Mouse (Mus musculus) adrenal gland, postnatal 25 days (tissue): ENCODE data around the gene Ankmy1. TPM values are rescaled to one million over a fixed set of nuclear protein-coding genes. Genes with fewer than 3 reads are reported as not detected.

Experiments
- DNase-seq: peaks from one replicate; pipeline ENCODE4 v3.0.0; 2021; ENCODE audit warnings: mixed read lengths
- total RNA-seq: library from RNA; stranded (reverse); gene quantifications from 2 replicates; pipeline ENCODE4 v1.2.3, GENCODE M21; 2021

The Ankmy1 gene
- total RNA-seq, 1 experiment from 2014 or later, result 1.5 TPM

DNA sequence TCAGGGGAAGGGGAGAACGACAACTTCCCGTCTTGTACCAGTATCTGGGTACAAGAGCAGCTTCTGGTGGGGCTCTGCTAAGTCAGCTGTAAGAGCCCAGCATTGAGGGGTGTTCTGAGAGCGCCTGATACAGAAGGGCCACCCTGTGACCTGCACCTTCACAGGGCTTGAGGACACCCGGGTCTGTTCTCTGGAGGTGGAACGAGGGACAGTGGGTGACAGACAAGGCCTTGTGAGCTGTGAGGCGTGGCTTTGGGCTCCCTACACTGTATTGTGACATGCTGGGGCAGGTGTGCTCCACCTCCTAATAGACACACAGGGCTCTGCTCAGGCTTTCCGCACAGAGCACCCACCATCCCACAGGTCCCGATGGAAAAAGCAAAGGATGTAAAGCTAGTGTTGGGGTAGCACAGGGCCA is 9.0 kb upstream of the Ankmy1 start:
- no peak for DNase-seq

- peak; percentile 73 for DNase-seq
Measured at GRCm38 (mm10) chr1:92910925-92911720, 8.4 kb upstream of the Ankmy1 start.

DNA sequence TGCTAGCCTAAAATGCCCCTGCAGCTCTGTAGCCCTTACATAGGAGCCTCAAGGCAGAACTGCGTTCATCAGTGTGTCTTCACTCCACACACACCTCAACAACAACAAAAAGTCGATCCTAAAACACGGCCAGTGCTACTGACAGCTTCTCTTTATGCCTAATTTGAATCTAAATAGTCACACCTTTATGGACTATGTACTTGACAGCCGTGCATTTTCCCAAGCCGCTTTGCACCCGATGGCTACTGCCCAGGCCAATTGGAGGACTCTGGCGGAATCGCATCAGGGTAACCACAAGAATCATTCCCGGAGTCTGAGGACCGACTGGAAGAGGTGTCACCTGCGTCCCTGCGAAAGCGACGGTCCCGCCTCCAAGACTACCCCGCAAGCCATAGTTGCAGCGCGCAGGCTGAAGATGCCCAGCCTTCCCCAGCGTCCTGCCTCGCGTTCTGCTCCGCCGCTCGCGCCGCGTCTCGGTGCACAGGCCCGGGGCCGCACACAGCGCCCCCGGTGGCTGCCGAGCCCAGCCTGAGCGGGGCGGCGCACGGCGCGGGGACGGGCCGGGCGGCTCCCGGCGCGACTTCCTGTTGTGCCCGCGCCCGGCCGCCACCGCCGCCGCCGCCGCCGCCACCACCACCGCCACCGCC is 7.7 kb upstream of the Ankmy1 start, which contains the start of gene Rnpepl1:
Gene Rnpepl1 (plus strand): TSS at position 545 of the 647 bp plus-strand sequence.
- peak; percentile 83 for DNase-seq

DNA sequence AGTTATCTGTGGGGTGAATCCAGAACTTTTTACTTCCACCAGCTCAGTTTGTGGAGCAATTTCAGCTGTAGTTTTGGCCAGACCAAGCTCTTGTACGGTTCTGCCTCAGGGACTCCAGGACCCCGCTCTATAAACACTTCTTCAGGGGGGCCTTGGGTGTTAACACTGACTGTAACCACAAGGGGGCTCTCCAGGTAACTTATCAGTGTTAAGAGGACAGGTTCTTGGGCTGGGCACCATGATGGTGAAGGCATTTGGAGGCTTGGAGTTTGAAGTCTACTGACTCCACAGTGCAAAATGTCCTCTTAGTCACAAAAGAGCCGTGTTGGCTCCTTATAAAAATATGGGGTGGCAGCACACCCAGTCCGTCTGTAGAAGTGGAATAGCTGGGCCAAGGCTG is 6.4 kb upstream of the Ankmy1 start:
- DNase-seq, result no peak

DNA sequence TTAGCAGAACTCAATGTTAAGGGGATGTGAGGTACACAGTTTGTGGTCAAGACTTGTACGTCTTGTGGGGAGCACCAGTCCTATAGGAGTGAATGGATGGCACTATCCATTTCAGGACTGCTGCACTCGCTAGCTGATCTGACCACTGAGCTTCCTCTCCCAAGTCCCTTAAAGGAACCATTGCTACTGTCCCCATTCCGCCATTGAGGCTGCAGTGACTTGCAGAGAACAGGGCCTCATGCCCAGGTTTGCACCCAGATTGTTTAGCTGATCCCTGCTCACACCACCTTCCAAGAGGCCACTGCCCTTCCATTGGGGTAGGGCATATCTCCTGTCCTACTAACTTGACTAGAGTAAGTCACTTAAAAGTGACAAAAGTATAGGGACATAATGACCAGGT is 6.0 kb upstream of the Ankmy1 start:
- no peak for DNase-seq

DNA sequence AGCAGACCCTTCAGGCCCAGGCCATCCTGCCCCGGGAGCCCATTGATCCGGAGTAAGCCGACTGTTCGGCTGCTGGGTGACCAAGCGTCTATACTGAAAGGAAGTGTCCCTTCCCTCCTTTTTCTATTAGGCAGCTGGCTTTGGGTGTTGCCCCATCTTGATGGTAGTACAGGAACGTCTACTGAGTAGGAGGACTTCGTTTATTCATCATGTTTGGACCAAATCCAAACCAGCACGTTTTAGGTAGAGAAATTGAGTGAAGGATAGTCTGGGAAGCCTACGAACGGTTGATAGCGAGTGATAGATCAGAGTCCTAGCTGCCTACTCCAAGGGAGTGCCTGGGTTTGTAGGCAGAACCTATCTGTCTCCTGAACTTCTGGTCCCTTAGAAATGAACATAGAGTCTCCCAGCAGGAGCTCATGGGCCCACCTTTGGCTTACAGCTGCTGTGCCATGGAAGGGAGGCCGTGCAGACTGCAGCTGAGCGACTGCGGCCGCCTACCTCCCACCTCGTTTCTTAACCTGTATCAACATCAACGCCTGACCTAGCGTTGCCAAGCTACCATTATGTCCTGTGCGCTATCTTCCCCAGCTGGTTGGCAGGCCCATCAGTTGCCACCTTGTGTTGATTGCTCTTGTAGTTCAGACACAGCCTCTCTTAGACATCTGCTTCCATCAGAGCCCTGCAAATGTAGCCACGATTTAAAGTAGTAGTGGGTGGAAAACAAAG is 5.1 kb upstream of the Ankmy1 start:
- no peak for DNase-seq

DNA sequence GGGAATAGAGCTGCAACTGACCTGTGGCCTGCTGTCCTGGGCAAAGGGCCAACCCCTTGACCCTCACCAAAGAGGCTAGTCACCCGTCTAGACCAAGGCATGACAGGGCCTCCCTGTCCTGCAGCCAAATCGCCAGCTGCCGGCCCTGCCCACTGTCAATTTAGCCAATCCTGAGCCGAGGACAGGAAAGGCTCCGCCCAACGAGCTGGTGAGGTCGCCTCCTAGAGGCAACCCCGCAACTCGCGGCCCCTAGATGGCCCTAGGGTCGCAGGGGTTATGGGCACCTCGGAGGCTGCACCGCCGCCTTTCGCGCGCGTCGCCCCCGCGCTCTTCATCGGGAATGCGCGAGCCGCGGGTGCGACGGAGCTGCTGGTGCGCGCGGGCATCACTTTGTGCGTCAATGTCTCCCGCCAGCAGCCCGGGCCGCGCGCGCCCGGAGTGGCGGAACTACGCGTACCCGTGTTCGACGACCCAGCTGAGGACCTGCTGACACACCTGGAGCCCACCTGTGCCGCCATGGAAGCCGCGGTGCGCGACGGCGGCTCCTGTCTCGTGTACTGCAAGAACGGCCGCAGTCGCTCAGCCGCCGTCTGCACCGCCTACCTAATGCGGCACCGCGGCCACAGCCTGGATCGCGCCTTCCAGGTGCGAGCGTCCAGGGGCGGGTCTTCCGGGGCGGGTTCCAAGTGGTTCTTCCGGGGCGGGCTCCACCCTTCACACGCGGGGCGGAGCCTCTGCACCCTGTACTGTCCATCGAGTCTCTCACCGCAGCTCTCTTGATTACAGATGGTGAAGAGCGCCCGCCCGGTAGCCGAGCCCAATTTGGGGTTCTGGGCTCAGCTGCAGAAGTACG is 4.3 kb upstream of the Ankmy1 start, which contains the start of gene Dusp28:
Gene Dusp28 (plus strand): TSS at position 203 of the 853 bp plus-strand sequence.
- peak; percentile 93 for DNase-seq

- DNase-seq, result no peak
Measured at GRCm38 (mm10) chr1:92905703-92906310, 3.1 kb upstream of the Ankmy1 start.

GRCm38 (mm10) chr1:92903627-92904026 is 921 bp upstream of the Ankmy1 start:
- no peak for DNase-seq

DNA sequence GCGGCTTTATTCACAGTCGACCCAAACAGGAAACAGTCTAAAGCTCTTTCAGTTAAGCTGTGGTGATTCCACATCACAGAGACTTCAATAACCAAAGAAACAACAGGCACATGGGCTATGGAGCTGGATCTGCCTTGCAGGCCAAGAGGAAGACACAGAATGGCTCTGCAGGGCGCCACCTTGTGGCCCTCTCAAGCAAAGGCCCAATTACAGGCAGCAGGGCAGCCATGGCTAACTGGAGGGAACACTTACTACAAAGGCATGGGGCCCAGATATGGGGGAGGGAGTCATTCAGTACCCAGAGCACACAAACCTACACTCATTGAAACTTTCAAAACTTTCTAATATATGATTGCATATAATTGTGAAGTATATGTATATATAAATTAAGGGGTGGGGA is 7.6 kb downstream of the Ankmy1 start:
- DNase-seq, result peak; percentile 81

DNA sequence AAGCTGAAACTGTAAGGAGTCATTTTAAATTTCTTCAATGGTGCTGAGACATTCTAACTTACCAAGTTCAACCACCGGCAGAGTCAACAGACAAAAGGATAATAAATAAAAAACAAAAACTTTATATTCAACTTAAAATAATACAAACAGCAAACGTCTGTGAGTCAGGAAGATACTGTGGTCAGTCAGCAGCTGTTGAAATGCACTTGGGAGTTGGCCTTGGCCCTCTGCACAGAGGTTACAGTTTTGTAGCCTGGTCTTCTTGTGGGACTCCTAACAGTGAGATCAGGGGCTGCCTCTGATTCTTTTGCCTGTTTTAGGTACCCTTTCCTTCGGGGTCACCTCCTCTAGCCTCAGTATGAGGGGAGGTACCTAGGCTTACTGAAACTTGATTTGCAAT is 8.8 kb downstream of the Ankmy1 start:
- no peak for DNase-seq

DNA sequence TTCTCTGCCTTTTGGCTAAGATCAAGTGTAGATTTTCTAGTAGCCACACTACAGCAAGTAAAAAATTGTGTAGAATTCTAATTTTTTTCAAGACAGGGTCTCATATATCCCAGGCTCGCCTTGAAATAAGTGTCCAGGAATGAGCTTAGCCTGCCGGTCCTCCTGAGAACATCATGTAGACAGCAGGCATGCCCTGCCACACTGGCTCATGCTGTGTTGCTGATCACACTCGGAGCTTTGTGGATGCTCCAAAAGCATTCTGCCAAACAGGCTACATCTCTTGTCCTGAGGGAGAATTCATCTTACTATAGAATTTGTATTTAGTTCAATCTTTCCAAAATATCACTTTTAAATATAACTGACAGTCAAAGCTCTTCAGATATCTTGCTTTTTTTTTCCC is 9.9 kb downstream of the Ankmy1 start:
- DNase-seq, result no peak

- DNase-seq, result no peak
Measured at GRCm38 (mm10) chr1:92888901-92889655, 13.6 kb downstream of the Ankmy1 start.

DNA sequence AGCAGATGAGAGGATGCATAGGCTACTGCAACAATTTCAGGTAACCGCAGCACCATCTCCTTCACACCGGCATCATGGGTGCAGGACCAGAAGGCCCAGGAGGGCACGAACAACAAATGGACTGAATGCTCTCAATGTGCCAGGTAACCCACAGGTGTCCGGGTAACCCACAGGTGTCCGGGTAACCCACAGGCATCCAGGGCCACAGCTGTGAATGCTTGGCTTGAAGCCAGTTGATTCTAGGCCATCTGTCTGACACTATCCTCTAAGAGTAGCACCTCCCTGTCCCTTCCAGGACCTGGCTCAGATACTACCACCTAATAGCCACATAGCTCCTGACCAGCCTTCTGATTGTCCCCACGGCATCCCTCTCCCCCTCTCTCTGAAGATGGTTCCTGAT is 20.7 kb downstream of the Ankmy1 start:
- DNase-seq, result no peak

DNA sequence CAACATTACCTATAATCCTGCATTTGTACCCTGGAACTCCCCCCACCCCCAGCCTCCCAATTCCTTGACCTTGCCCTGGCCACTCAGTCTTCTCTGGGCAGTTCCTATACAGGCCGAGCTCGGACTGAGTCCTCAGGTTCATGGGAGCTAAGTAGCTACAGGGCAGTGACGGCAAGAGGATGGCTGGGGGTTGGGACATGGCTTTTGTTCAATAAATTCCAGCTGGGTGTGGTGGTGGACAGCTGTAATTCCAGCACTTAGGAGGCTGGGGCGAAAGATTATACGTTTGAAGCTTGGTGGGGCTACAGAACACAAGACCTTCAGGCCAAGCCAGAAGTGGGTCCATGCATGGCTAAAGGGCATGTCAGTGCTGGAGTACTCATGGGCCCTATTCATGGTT is 22.6 kb downstream of the Ankmy1 start:
- DNase-seq, result no peak

GRCm38 (mm10) chr1:92879266-92879665 is 23.4 kb downstream of the Ankmy1 start:
- no peak for DNase-seq

GRCm38 (mm10) chr1:92878066-92878741 is 24.5 kb downstream of the Ankmy1 start:
- no peak for DNase-seq

DNA sequence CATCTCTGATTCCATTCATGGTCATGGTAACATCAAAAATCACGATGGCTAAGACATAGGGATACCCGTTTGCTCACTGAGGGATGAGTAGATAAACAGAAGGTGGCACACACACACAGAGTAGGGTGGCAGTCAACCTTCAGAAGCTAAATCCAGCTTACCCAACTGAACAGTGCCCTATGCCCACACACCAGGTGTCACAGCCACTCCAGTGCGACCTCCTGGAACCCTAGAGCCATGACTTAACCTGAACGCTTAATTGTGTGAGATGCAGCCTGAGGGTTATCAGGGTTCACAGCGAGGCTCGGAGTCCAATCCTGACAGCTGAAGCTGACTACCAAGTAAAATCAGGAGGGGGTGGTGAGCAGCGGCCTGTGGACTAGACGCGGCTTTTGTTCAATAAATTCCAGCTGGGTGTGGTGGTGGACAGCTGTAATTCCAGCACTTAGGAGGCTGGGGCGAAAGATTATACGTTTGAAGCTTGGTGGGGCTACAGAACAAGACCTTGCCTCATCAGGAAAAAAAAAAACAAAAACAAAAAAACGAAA is 25.2 kb downstream of the Ankmy1 start:
- no peak for DNase-seq

GRCm38 (mm10) chr1:92875360-92876111 is 27.2 kb downstream of the Ankmy1 start:
- DNase-seq, result no peak
